Mouse (Mus musculus): Measurements from ENCODE around the gene Zdhhc3. TPM values are rescaled to one million over a fixed set of nuclear protein-coding genes. Genes with fewer than 3 reads are reported as not detected.

Gene Zdhhc3
- polyA plus RNA-seq, 1 experiment = 24.7 TPM

Other genes with a start within 250 kb of the Zdhhc3 start
- 34.2 and 39.0 TPM in 2 replicates for gene Zfp445, start 247.2 kb downstream of the Zdhhc3 start, polyA plus RNA-seq (2012; rRNA removed)
- 10.2 and 11.3 TPM in 2 replicates for gene Zkscan7, start 227.5 kb downstream of the Zdhhc3 start, polyA plus RNA-seq (2012; rRNA removed)
- 17.3 and 19.9 TPM in 2 replicates for gene Zfp105, start 190.1 kb downstream of the Zdhhc3 start, polyA plus RNA-seq (2012; rRNA removed)
- gene 1110059G10Rik, start 162.2 kb downstream of the Zdhhc3 start, polyA plus RNA-seq (2012; rRNA removed) = 1.4 and 1.9 TPM in 2 replicates
- gene Kif15, start 162.2 kb downstream of the Zdhhc3 start, polyA plus RNA-seq (2012; rRNA removed) = 12.9 and 13.7 TPM in 2 replicates
- gene Tmem42, start 91.9 kb downstream of the Zdhhc3 start, polyA plus RNA-seq (2012; rRNA removed) = 7.3 and 8.0 TPM in 2 replicates
- 0.16 and 0.28 TPM in 2 replicates for gene Tgm4, start 78.5 kb downstream of the Zdhhc3 start, polyA plus RNA-seq (2012; rRNA removed)
- 15.3 and 20.3 TPM in 2 replicates for gene Exosc7, start within 50 bp of the Zdhhc3 start, polyA plus RNA-seq (2012; rRNA removed)
- 7.8 and 14.0 TPM in 2 replicates for gene Clec3b, start 37.7 kb upstream of the Zdhhc3 start, polyA plus RNA-seq (2012; rRNA removed)
- gene Cdcp1, start 102.8 kb upstream of the Zdhhc3 start, polyA plus RNA-seq (2012; rRNA removed) = 0.05 and 0.94 TPM in 2 replicates
- 0.26 and 0.70 TPM in 2 replicates for gene Tmem158, start 147.6 kb upstream of the Zdhhc3 start, polyA plus RNA-seq (2012; rRNA removed)

All from testis, adult 2 months (tissue).